Mouse (Mus musculus) testis, adult 2 months (tissue): ENCODE measurements at regions not wholly inside any gene's neighbourhood (a gene's known extent, or its start where the extent isn't known, plus 50 kb on each side); places are given as distances from the start of the nearest gene placed in this dataset.

Source experiments
- H3K27ac ChIP-seq: fragments of 200-500 bp; 2 replicates; pipeline ENCODE4 v1.5.1; 2012; ENCODE audit warnings: low read depth, low read length; ENCODE audit not compliant: control insufficient read depth, insufficient read depth
- H3K27me3 ChIP-seq: fragments of 200-500 bp; 2 replicates; pipeline ENCODE4 v1.6.1; 2012; ENCODE audit warnings: mild to moderate bottlenecking, low read length, moderate library complexity; ENCODE audit not compliant: control insufficient read depth, insufficient read depth
- H3K36me3 ChIP-seq: fragments of 200-500 bp; 2 replicates; pipeline ENCODE4 v1.6.1; 2012; ENCODE audit warnings: mild to moderate bottlenecking, low read length; ENCODE audit not compliant: control insufficient read depth, insufficient read depth
- H3K4me1 ChIP-seq: fragments of 200-500 bp; 2 replicates; pipeline ENCODE4 v1.6.1; 2012; ENCODE audit warnings: low read length; ENCODE audit not compliant: control insufficient read depth, insufficient read depth
- H3K4me3 ChIP-seq: fragments of 200-500 bp; 2 replicates; pipeline ENCODE4 v1.5.1; 2012; ENCODE audit warnings: low read depth, mild to moderate bottlenecking, low read length, moderate library complexity, mixed read lengths; ENCODE audit not compliant: control insufficient read depth
- CTCF ChIP-seq: fragments of 200-500 bp; IDR thresholded peaks from 2 replicates; pipeline ENCODE4 v1.5.1; 2012; ENCODE audit warnings: low read depth, mild to moderate bottlenecking, inconsistent platforms, low read length, moderate library complexity; ENCODE audit not compliant: control insufficient read depth, insufficient read depth, insufficient replicate concordance
- POLR2A ChIP-seq: fragments of 200-500 bp; IDR thresholded peaks from 2 replicates; pipeline ENCODE4 v1.6.1; 2012; ENCODE audit warnings: low read depth, mild to moderate bottlenecking, inconsistent platforms, low read length, moderate library complexity; ENCODE audit not compliant: control insufficient read depth

GRCm38 (mm10) chr17:84081751-84082352 lies 105.9 kb downstream of the Zfp36l2 start:
- Histone ChIP-seq H3K4me1 (peaks cover 12% of the 10 kb centered on the region), H3K4me3 (no peak overlapping the region), H3K36me3 (no peaks in the 10 kb centered on the region), H3K27ac (no peak overlapping the region), H3K27me3 (no peaks in the 10 kb centered on the region)
- TF ChIP-seq POLR2A = no peak
- TF ChIP-seq CTCF = no peak

GRCm38 (mm10) chr17:84075081-84075938 lies 112.4 kb downstream of the Zfp36l2 start:
- Histone ChIP-seq H3K4me1 (no peaks in the 10 kb centered on the region; the same call in 1 of the 2 replicates), H3K4me3 (no peak overlapping the region), H3K27me3 (no peaks in the 10 kb centered on the region), H3K27ac (peak overlapping the region; percentile 19; the same call in 1 of the 2 replicates), H3K36me3 (no peaks in the 10 kb centered on the region)
- no peak for TF ChIP-seq CTCF
- no peak for TF ChIP-seq POLR2A

- no peaks in the 10 kb centered on the region for H3K27me3 ChIP-seq
- no peak for TF ChIP-seq CTCF
- no peak for TF ChIP-seq POLR2A
- H3K4me3 ChIP-seq = no peak overlapping the region
- H3K36me3 ChIP-seq = no peaks in the 10 kb centered on the region
- H3K4me1 ChIP-seq = no peaks in the 10 kb centered on the region; the same call in 1 of the 2 replicates
- H3K27ac ChIP-seq = no peak overlapping the region
Observed at GRCm38 (mm10) chr17:84074000-84074782, 113.6 kb downstream of the Zfp36l2 start.

GRCm38 (mm10) chr17:84072426-84073030 lies 115.2 kb downstream of the Zfp36l2 start:
- TF ChIP-seq CTCF (no peak), POLR2A (no peak)
- H3K27me3 ChIP-seq = no peaks in the 10 kb centered on the region
- no peaks in the 10 kb centered on the region; the same call in 1 of the 2 replicates for H3K4me1 ChIP-seq
- H3K4me3 ChIP-seq = no peak overlapping the region
- H3K27ac ChIP-seq = 0 out of 2 replicates have a peak overlapping the region, but pooled peaks have one; percentile 10
- no peaks in the 10 kb centered on the region for H3K36me3 ChIP-seq

GRCm38 (mm10) chr17:84071855-84072254 lies 115.9 kb downstream of the Zfp36l2 start:
- no peaks in the 10 kb centered on the region for H3K36me3 ChIP-seq
- H3K27ac ChIP-seq = no peak overlapping the region
- TF ChIP-seq CTCF (no peak), POLR2A (no peak)
- peaks cover 4% of the 10 kb centered on the region for H3K4me1 ChIP-seq
- H3K27me3 ChIP-seq = no peaks in the 10 kb centered on the region; the same call in 1 of the 2 replicates
- H3K4me3 ChIP-seq = no peak overlapping the region

GRCm38 (mm10) chr17:84070596-84070995 lies 117.2 kb downstream of the Zfp36l2 start:
- TF ChIP-seq POLR2A (no peak), CTCF (no peak)
- H3K4me1 ChIP-seq = peaks cover 5% of the 10 kb centered on the region
- H3K4me3 ChIP-seq = no peak overlapping the region
- no peaks in the 10 kb centered on the region for H3K36me3 ChIP-seq
- H3K27ac ChIP-seq = no peak overlapping the region
- no peaks in the 10 kb centered on the region; the same call in 1 of the 2 replicates for H3K27me3 ChIP-seq

GRCm38 (mm10) chr17:84067102-84067501 lies 120.6 kb downstream of the Zfp36l2 start:
- Histone ChIP-seq H3K4me1 (peaks cover 8% of the 10 kb centered on the region), H3K27me3 (no peaks in the 10 kb centered on the region; the same call in 1 of the 2 replicates), H3K36me3 (no peaks in the 10 kb centered on the region), H3K27ac (no peak overlapping the region), H3K4me3 (no peak overlapping the region)
- TF ChIP-seq CTCF (no peak), POLR2A (no peak)
